Mouse (Mus musculus) spleen, adult 2 months (tissue): ENCODE data around the gene Pdss2.

Experiments used
- CTCF ChIP-seq: fragments of 200-500 bp; IDR thresholded peaks from 2 replicates; pipeline ENCODE4 v1.5.1; 2011; ENCODE audit warnings: mild to moderate bottlenecking, inconsistent platforms; ENCODE audit not compliant: insufficient read depth, insufficient read length, insufficient replicate concordance; ENCODE audit errors: extremely low read depth
- POLR2A ChIP-seq: fragments of 200-500 bp; IDR thresholded peaks from 2 replicates; pipeline ENCODE4 v1.6.1; 2011; ENCODE audit warnings: low read depth, low read length, inconsistent platforms

- TF ChIP-seq CTCF = no peak
- no peak for TF ChIP-seq POLR2A
These were observed 73.0 kb downstream of the Pdss2 start for GRCm38 (mm10) chr10:43294331-43294730.
